Mouse (Mus musculus) CD4-positive, CD25-positive, alpha-beta regulatory T cell, adult 4 months (primary cell): ENCODE measurements around the gene 4921517D22Rik. TPM values are rescaled to one million over a fixed set of nuclear protein-coding genes. Genes with fewer than 3 reads are reported as not detected.
A peak's percentile ranks its signal among the peaks of the same experiment; 100 is the strongest.
"Not testable (repeated sequence)": the region's sequence is repeated elsewhere in the genome, so short reads cannot be mapped to it uniquely, and the experiment has no call there.

ENCODE experiments used
- ATAC-seq: one replicate; pipeline ENCODE4 v1.8.0; 2017
- polyA plus RNA-seq, 2 experiments: library from polyadenylated mRNA; unstranded; fragments of 100-300 nt; shearing (Covaris generic); gene quantifications; one replicate each; pipeline ENCODE4 v1.2.1; 2017

Gene 4921517D22Rik
- polyA plus RNA-seq = not detected

- ATAC-seq = no peak
These were observed at the start of gene 4921517D22Rik for GRCm38 (mm10) chr13:59694008-59694407. Gene 4921517D22Rik, minus strand, starts transcription at chr13:59694108.

GRCm38 (mm10) chr13:59741697-59742096 lies 47.8 kb upstream of the 4921517D22Rik start:
- ATAC-seq = no peak

- no peak for ATAC-seq
These were observed 47.2 kb upstream of the 4921517D22Rik start for GRCm38 (mm10) chr13:59741096-59741495.

DNA sequence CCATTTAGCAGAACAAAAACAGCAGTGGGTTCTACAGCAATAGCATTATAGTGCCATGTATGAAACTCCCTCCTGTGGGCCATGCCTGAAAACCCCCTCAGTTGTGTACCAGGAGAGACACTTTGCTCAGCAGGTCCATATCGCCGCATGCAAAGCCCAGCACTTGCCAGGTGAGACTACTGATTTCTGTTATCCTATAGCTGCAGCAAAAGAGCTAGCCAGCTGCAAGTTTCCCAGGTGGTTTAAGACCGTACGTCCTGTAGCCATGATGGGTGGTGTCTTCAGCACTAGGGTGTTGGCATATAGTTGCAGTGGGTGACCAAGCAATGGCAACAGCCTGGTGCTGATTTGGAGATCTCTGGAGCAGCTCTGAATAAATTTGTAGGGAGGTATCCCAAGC lies 45.5 kb upstream of the 4921517D22Rik start:
- ATAC-seq = no peak

DNA sequence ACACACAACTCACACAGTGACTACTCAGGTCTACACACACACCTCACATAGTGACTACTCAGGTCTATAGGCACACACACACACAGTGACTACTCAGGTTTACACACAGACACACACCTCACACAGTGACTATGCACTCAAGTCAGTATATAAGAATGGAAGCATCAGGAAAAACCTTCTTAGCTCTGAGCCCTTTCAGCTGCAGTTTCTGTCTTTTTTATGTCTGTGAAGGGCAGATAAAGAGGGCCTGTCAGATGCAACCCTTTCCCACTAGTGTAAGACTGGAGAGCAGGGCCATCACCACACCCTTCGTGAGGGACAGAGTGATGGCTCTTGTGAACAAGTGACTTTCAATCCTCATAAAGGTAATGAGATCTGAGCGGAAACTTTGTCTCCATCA lies 44.5 kb upstream of the 4921517D22Rik start:
- ATAC-seq = no peak

GRCm38 (mm10) chr13:59735190-59735589 lies 41.3 kb upstream of the 4921517D22Rik start:
- ATAC-seq = no peak

DNA sequence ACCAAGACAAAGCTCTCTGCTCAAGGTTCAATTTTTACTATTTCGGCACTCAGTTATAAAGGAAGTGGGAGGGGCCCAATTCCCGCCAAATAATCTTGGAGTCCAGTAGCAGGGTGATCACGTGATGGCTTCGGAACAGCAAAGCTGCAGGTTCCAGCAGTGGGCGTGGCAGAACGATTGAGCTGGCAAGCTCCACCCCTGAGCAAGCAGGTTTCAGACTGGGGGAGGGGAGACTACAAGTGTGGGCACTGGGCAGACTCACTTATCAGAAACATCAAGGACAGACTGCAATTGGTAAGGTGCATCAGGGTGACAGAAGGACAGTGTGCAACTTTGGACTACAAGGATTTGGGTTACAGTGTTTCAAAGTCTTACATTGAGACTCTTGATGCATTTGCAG lies 40.4 kb upstream of the 4921517D22Rik start:
- not testable (repeated sequence) for ATAC-seq

DNA sequence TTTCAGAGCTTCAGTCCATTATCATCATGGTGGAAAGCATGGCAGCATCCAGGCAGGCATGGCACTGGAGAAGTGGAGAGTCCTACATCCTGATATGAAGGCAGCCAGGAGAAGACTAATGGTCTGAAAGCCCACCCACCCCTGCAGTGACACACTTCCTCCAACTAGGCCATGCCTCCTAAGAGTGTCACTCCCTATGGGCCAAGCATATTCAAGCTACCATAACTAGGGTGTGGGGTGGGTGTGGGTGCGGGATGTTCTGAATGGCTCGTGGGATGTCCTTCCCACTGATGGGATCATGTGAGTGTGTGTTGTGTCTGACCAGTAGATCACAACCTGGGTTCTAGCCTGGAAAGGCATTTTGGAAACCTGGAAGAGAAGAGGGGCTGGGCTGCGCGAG lies 40.0 kb upstream of the 4921517D22Rik start:
- ATAC-seq = no peak

DNA sequence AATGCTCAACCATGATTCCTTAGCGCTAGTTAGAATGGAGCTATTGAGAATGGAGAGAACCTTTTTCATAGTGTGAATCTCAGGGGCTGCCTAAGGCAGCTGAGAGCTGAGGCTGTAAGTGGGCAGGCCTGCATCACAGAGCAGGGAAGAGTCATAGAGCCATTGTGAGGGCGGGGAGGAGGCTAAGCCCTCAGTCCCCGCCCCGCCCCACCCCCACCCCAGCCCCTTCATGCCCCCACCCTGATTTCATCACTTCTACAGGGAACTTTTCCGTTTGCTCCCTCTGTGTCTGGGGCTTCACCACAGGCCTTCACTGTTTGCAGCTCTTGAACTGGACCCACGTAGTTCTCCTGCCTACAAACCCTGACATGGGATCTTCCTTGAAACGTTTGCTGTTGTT lies 37.7 kb upstream of the 4921517D22Rik start, which contains the start of gene Spata31d1d:
Spata31d1d (minus strand) TSS at position 101 of the 400 bp plus-strand sequence.
- no peak for ATAC-seq

DNA sequence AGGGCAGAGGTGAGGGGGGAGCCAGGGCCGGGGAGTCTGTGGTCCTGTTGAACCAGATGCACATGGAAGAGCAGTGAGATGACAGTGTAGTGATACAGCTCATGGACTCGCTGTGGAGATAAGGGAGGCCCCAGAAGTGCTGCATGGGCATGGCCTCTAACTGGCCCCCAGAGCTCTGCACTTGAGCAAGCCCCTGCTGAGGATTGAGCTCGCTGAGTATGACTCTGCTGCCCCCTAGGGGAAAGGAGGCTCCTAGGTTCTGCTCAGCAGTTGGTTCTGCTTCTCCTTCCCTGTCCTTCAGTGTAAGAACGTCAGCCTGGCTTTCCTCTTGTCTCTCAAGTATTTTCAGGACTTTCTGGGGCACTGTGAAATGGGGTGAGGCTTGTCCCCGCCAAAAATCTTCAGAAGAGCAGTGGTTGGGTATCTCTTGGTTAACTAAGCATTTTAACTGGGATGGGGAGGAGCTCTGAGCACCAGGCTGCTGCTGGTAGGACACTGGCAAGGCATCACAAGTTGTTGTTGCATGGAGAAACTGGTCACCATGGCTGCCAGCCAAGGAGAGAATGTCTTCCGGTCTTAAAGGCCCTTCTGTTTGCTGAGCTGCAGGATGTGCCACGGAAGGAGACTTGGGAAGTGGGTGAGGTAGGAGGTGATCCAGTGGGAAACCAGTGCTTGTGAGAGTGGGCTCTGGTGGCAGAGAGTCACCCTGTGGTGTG lies 34.6 kb upstream of the 4921517D22Rik start:
- ATAC-seq = peak; percentile 96

DNA sequence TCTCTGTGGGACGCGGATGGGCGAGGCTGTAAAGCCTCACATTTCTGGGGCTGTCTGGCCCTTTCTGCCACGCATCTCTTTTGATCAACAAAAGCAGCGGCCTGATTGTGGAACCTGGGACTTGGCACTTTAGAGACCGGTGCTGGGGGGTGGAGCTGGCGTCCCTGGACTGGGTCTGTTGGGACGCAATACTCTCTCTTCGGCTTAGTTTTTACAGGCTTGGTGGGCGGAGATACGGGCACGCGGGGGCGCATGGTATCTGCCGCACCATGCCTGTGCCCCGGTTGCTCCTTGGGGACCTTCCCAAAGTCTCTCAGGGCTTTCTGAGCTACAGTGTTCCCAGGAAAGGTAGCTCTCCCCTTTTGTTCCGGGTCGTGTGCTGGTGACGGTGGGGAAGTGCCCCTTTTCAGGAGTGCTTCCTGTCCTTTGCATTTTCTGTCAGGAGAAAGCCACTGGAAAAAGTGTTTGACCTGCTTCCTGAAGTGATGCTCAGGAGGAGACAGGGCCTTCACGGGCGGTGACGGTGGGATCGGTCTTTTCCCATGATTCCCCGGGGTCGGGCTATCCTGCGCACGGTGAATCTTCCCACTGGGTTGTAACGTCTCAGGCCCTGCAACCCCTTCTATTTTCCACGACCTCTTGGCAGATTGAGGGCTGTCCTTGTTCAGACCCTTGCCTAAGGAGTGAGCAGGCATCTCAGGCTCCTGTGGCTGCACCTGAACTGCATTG lies 32.4 kb upstream of the 4921517D22Rik start:
- no peak for ATAC-seq

GRCm38 (mm10) chr13:59722089-59722488 lies 28.2 kb upstream of the 4921517D22Rik start:
- ATAC-seq = not testable (repeated sequence)

DNA sequence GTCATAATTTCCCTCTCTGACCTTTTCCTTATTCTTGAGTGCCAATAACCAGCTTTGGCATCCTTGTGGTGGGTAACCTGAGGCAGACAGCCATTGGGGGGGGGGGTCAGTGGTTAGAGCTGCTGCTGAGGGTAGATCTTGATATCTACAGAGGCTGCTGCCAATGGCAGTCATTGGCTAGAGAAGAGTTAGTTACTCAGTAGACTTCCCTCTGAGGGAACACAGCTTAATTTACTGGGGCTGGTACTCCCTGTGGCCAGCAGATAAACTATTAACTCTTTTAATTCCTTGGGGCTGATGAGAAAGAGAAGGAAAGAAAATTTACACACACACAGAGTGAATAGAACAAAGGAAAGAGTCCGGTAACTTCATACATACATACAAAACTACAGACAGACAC lies 25.6 kb upstream of the 4921517D22Rik start:
- no peak for ATAC-seq

- ATAC-seq = peak; percentile 39
These were observed 25.0 kb upstream of the 4921517D22Rik start for GRCm38 (mm10) chr13:59718857-59719440.

DNA sequence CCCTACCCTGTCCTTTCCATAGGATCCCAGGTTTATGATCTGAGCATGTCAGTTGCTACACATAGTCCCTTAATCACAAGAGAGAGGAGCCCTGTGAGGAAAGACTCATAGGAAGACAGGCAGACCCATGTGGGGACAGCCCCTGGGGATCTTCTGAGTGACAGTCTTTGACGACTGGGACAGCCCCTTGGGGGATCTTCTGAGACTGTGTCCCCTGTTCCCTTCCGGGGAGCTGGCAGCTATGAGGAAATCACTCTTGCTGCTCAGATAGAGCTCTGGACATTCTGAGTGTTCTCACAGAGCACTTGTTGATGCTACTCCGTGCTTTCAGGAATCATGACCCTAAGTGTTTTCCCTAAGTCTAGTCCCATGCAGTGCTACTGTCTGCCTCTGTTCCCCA lies 19.8 kb upstream of the 4921517D22Rik start:
- ATAC-seq = peak; percentile 99

DNA sequence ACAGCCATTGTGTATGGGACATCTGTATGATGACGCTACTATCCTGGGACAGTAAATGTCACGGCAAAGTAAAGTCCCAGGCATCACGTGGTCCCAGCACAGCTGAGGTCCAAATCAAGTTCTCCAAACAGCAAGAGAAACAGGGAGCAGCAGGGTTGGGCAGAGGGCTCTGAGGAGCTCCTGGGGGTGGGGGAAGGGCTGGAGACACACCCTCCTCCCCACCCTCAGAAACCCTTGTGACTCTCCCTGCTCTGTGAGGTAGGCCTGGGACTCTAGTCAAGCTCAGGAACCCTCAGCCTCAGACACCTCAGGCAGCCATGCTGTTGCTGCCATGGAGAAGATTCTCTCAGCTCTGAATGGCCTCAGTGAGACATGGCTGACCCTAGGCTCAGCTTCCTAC lies 18.1 kb upstream of the 4921517D22Rik start, which contains the start of gene Spata31d1b:
Spata31d1b (plus strand) TSS at position 301 of the 400 bp plus-strand sequence.
- ATAC-seq = not testable (repeated sequence)

- no peak for ATAC-seq
These were observed 16.3 kb upstream of the 4921517D22Rik start, which contains the start of gene Spata31d1a for GRCm38 (mm10) chr13:59710230-59710629. Gene Spata31d1a, minus strand, starts transcription at chr13:59710330.

- ATAC-seq = peak; percentile 91
These were observed 10.7 kb upstream of the 4921517D22Rik start for GRCm38 (mm10) chr13:59704562-59704961.

DNA sequence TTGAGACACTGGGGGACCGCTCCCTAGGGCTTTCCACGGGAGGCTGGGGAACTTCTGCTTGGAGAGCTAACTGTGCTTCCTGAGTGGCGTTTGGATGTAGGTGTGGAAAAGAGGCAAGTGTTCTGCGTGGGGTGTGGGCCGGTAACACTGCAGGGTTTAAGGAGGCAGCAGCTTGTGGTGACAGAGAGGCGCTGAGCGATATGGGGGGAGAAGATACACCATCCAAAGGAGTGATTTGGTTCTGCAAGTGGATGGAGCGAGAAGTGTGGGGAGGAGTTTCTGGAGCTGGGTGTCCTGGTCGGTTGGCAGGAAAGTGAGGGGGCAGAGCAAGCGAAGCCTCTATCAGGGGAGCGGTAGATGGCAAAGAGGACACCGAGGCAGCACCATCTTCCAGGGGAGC lies 9.6 kb upstream of the 4921517D22Rik start:
- no peak for ATAC-seq

DNA sequence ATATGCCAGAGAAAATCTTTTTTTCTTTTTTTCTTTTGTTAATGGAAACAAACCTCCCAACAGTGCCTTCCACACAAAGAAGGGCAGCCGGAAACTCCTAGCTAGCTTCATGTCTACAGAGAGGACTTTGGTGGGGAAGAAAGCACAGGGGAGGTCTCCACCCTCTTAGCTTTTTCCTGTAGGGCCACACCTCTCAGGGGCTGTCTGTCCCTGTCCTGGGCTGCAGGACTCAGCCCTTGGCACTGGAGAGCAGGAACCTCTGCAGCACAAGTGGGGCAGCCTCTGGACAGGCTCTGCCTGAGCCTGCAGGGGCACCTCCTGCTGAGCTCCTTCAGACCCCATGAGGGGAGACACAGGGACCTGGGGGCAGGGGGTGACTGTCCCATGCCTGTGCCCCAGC lies 6.2 kb upstream of the 4921517D22Rik start:
- ATAC-seq = not testable (repeated sequence)

GRCm38 (mm10) chr13:59699131-59699530 lies 5.2 kb upstream of the 4921517D22Rik start:
- no peak for ATAC-seq

GRCm38 (mm10) chr13:59695781-59696180 lies 1.9 kb upstream of the 4921517D22Rik start:
- ATAC-seq = peak; percentile 92

DNA sequence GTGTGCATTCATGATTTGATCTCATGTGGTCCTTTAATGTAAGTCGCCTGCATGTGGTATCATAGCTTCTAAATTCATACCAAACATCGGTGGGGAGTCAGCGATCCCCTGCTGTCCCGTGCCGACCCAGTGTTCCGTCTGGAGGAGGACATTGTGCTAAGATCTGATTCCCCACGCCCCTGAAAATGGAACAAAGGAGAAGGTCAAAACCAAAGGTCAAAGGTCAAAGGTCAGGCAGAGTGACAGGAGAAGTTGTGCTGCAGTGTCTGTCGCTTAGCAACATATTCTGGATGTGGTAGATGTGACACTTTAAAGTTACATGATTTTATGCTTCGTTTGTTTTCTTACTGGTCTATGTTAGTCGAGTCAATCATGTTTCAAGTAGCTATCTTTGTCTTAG lies 2.4 kb downstream of the 4921517D22Rik start:
- no peak for ATAC-seq
